Mouse (Mus musculus) MEL (cell line): Measurements from ENCODE around the gene Tfdp2. TPM values are rescaled to one million over a fixed set of nuclear protein-coding genes. Genes with fewer than 3 reads are reported as not detected.

Experiments used
- DNase-seq: peaks from one replicate; pipeline ENCODE4 v3.0.0; 2011; ENCODE audit warnings: low read depth, low spot score
- H3K27ac ChIP-seq: 2 replicates; pipeline ENCODE4 v1.5.1; 2012; ENCODE audit warnings: low read depth, mild to moderate bottlenecking, control low read depth, low read length, moderate library complexity; ENCODE audit not compliant: control insufficient read depth
- H3K27me3 ChIP-seq, 2 experiments: fragments of 150-350 bp in 1 of 2; sonication (generic) in 1 of 2; 2 replicates each; pipeline ENCODE4 v1.6.1; 2012; ENCODE audit warnings: low read length in 2 of 2, mild to moderate bottlenecking in 2 of 2, improper control_type of control experiment in 1 of 2, moderate library complexity in 1 of 2; ENCODE audit not compliant: insufficient read depth in 2 of 2, control insufficient read depth in 1 of 2
- H3K36me3 ChIP-seq, 2 experiments: 2 replicates each; pipeline ENCODE4 v1.6.1; 2012 to 2014; ENCODE audit warnings: low read length in 2 of 2, improper control_type of control experiment in 1 of 2, inconsistent platforms in 1 of 2, mild to moderate bottlenecking in 1 of 2; ENCODE audit not compliant: insufficient read depth in 2 of 2, control insufficient read depth in 1 of 2
- H3K4me1 ChIP-seq, 2 experiments: fragments of 150-350 bp in 1 of 2; sonication (generic) in 1 of 2; 2 replicates each; pipeline ENCODE4 v1.6.1; 2012; ENCODE audit warnings: low read length in 2 of 2, improper control_type of control experiment in 1 of 2, mild to moderate bottlenecking in 1 of 2; ENCODE audit not compliant: insufficient read depth in 2 of 2, control insufficient read depth in 1 of 2
- H3K4me3 ChIP-seq, 2 experiments: fragments of 150-350 bp in 1 of 2; sonication (generic) in 1 of 2; 2 replicates each; pipeline ENCODE4 v1.5.1; 2012; ENCODE audit warnings: low read depth in 2 of 2, low read length in 2 of 2, mild to moderate bottlenecking in 2 of 2, moderate library complexity in 2 of 2, control low read depth in 1 of 2, improper control_type of control experiment in 1 of 2; ENCODE audit not compliant: control insufficient read depth in 1 of 2, insufficient read depth in 1 of 2
- H3K79me2 ChIP-seq: 2 replicates; pipeline ENCODE4 v1.6.1; 2012; ENCODE audit warnings: mild to moderate bottlenecking, low read length, moderate library complexity; ENCODE audit not compliant: control insufficient read depth, poor library complexity, insufficient read depth
- H3K9ac ChIP-seq: 2 replicates; pipeline ENCODE4 v1.6.1; 2012; ENCODE audit warnings: low read depth, mild to moderate bottlenecking, control low read depth, low read length, moderate library complexity; ENCODE audit not compliant: control insufficient read depth, poor library complexity, severe bottlenecking
- H3K9me3 ChIP-seq: fragments of 150-350 bp; sonication (generic); replicated peaks from 2 replicates; pipeline ENCODE4 v1.6.1; 2012; ENCODE audit warnings: mild to moderate bottlenecking, low read length, improper control_type of control experiment, moderate library complexity; ENCODE audit not compliant: insufficient read depth
- CHD1 ChIP-seq: IDR thresholded peaks from 2 replicates; pipeline ENCODE4 v1.6.1; 2012; ENCODE audit warnings: low read depth, mild to moderate bottlenecking, inconsistent platforms, low read length, improper control_type of control experiment
- CHD2 ChIP-seq: IDR thresholded peaks from 2 replicates; pipeline ENCODE4 v1.6.1; 2011; ENCODE audit warnings: low read length, improper control_type of control experiment
- ELF1 ChIP-seq: IDR thresholded peaks from 2 replicates; pipeline ENCODE4 v1.6.1; 2014; ENCODE audit warnings: low read depth, mild to moderate bottlenecking, inconsistent platforms, low read length, improper control_type of control experiment, moderate library complexity
- EP300 ChIP-seq, 2 experiments: IDR thresholded peaks; 2 replicates each; pipeline ENCODE4 v1.6.1; 2011; ENCODE audit warnings: improper control_type of control experiment in 2 of 2, low read length in 2 of 2, low read depth in 1 of 2, mild to moderate bottlenecking in 1 of 2
- GABPA ChIP-seq: IDR thresholded peaks from 2 replicates; pipeline ENCODE4 v1.6.1; 2012; ENCODE audit warnings: low read depth, mild to moderate bottlenecking, inconsistent platforms, low read length, improper control_type of control experiment, moderate library complexity
- JUND ChIP-seq: IDR thresholded peaks from 2 replicates; pipeline ENCODE4 v1.6.1; 2011; ENCODE audit warnings: low read depth, mild to moderate bottlenecking, improper control_type of control experiment, low read length
- MAX ChIP-seq: IDR thresholded peaks from 2 replicates; pipeline ENCODE4 v1.6.1; 2011; ENCODE audit warnings: low read length, improper control_type of control experiment
- POLR2AphosphoS2 ChIP-seq: IDR thresholded peaks from 2 replicates; pipeline ENCODE4 v1.6.1; 2011; ENCODE audit warnings: low read length, improper control_type of control experiment
- POLR2AphosphoS5 ChIP-seq: IDR thresholded peaks from 2 replicates; pipeline ENCODE4 v1.6.1; 2012; ENCODE audit warnings: low read depth, borderline replicate concordance, mild to moderate bottlenecking, inconsistent platforms, low read length, moderate library complexity, mixed read lengths
- RAD21 ChIP-seq: IDR thresholded peaks from 2 replicates; pipeline ENCODE4 v1.6.1; 2011; ENCODE audit warnings: mild to moderate bottlenecking, low read depth, low read length, improper control_type of control experiment
- RCOR1 ChIP-seq: IDR thresholded peaks from 2 replicates; pipeline ENCODE4 v1.6.1; 2012; ENCODE audit warnings: low read depth, mild to moderate bottlenecking, inconsistent platforms, low read length, improper control_type of control experiment
- SIN3A ChIP-seq: IDR thresholded peaks from 2 replicates; pipeline ENCODE4 v1.6.1; 2012; ENCODE audit warnings: low read length, improper control_type of control experiment, inconsistent platforms
- SMC3 ChIP-seq: IDR thresholded peaks from 2 replicates; pipeline ENCODE4 v1.6.1; 2011; ENCODE audit warnings: low read depth, low read length, improper control_type of control experiment
- TAL1 ChIP-seq: IDR thresholded peaks from 2 replicates; pipeline ENCODE4 v1.6.1; 2012; ENCODE audit warnings: mild to moderate bottlenecking, inconsistent platforms, low read length, moderate library complexity, mixed read lengths
- TBP ChIP-seq: IDR thresholded peaks from 2 replicates; pipeline ENCODE4 v1.8.0; 2011; ENCODE audit warnings: low read depth, low read length, improper control_type of control experiment
- UBTF ChIP-seq: IDR thresholded peaks from 2 replicates; pipeline ENCODE4 v1.6.1; 2012; ENCODE audit warnings: low read depth, mild to moderate bottlenecking, inconsistent platforms, low read length, improper control_type of control experiment, moderate library complexity, borderline replicate concordance; ENCODE audit not compliant: insufficient read depth
- USF1 ChIP-seq: IDR thresholded peaks from 2 replicates; pipeline ENCODE4 v1.6.1; 2014; ENCODE audit warnings: low read depth, mild to moderate bottlenecking, inconsistent platforms, low read length, improper control_type of control experiment, moderate library complexity
- USF2 ChIP-seq, 2 experiments: IDR thresholded peaks; 2 replicates each; pipeline ENCODE4 v1.6.1; 2011 to 2012; ENCODE audit warnings: improper control_type of control experiment in 2 of 2, low read length in 2 of 2, borderline replicate concordance in 1 of 2, inconsistent platforms in 1 of 2, low read depth in 1 of 2, mild to moderate bottlenecking in 1 of 2; ENCODE audit not compliant: insufficient read depth in 1 of 2
- ZC3H11A ChIP-seq: IDR thresholded peaks from 2 replicates; pipeline ENCODE4 v1.6.1; 2012; ENCODE audit warnings: low read depth, mild to moderate bottlenecking, inconsistent platforms, low read length, improper control_type of control experiment
- ZKSCAN1 ChIP-seq: IDR thresholded peaks from 2 replicates; pipeline ENCODE4 v1.6.1; 2012; ENCODE audit warnings: low read depth, mild to moderate bottlenecking, inconsistent platforms, low read length, improper control_type of control experiment, moderate library complexity
- ZNF384 ChIP-seq: IDR thresholded peaks from 2 replicates; pipeline ENCODE4 v1.6.1; 2012; ENCODE audit warnings: low read depth, mild to moderate bottlenecking, inconsistent platforms, low read length, improper control_type of control experiment
- polyA plus RNA-seq, 2 experiments: library from polyadenylated mRNA; stranded (reverse) in 1 of 2; unstranded in 1 of 2; fragments of >175 nt in 1 of 2; fragments of >200 nt in 1 of 2; gene quantifications; 2 replicates each; pipeline versions ENCODE4 v1.2.1 to v1.2.4; 2012; ENCODE audit warnings: low replicate concordance in 2 of 2, low read depth in 1 of 2; ENCODE audit not compliant: insufficient read length in 2 of 2, insufficient read depth in 1 of 2, missing spikeins in 1 of 2
- total RNA-seq: library from RNA; depleted of rRNA; stranded (reverse); fragments of 300-350 nt; gene quantifications from 2 replicates; pipeline ENCODE4 v1.2.3, GENCODE M21; 2012

The Tfdp2 gene
- total and polyA plus RNA-seq, 3 experiments = 7.7 to 15.4 TPM; not detected in 1

GRCm38 (mm10) chr9:96219114-96219669, 23.1 kb downstream of the Tfdp2 start (continued):
- TF ChIP-seq RCOR1 = no peak
- no peak for TF ChIP-seq USF2 (IDR thresholded peaks at IDR 0.05; ENCODE audit: borderline replicate concordance in 1 of 2, insufficient read depth in 1 of 2, low read depth in 1 of 2, low read length in 2 of 2)
- TF ChIP-seq ZNF384 = no peak
- TF ChIP-seq ZKSCAN1 = no peak
- no peak for TF ChIP-seq CHD2
- no peak for TF ChIP-seq SMC3
- TF ChIP-seq EP300 (IDR thresholded peaks at IDR 0.05; ENCODE audit: low read depth in 1 of 2, low read length in 2 of 2) = peak in 1 of 2 experiments; percentile 24; a peak in 2 of 4 replicates
- TF ChIP-seq CHD1 = no peak

- Histone ChIP-seq H3K79me2 (no peaks in the 10 kb centered on the region), H3K27ac (no peak overlapping the region), H3K4me1 (peaks cover 0 to 3% of the 10 kb centered on the region in 2 experiments; a peak in 2 of 4 replicates), H3K27me3 (no peaks in the 10 kb centered on the region), H3K9ac (no peak overlapping the region), H3K9me3 (no peaks in the 10 kb centered on the region), H3K4me3 (no peak overlapping the region), H3K36me3 (no peaks in the 10 kb centered on the region)
- TF ChIP-seq EP300 (IDR thresholded peaks at IDR 0.05; ENCODE audit: low read depth in 1 of 2, low read length in 2 of 2) (no peak), RCOR1 (no peak), MAX (no peak), TBP (no peak), USF1 (no peak), ZC3H11A (no peak), TAL1 (no peak), POLR2AphosphoS5 (no peak), RAD21 (no peak), POLR2AphosphoS2 (no peak), UBTF (no peak), JUND (no peak), ZNF384 (no peak), ELF1 (no peak), ZKSCAN1 (no peak), GABPA (no peak), SIN3A (no peak)
- no peak for DNase-seq
Measured at GRCm38 (mm10) chr9:96220419-96220818, 24.3 kb downstream of the Tfdp2 start.
